Mouse (Mus musculus): ENCODE data around the gene St5.

St5 gene

DNA sequence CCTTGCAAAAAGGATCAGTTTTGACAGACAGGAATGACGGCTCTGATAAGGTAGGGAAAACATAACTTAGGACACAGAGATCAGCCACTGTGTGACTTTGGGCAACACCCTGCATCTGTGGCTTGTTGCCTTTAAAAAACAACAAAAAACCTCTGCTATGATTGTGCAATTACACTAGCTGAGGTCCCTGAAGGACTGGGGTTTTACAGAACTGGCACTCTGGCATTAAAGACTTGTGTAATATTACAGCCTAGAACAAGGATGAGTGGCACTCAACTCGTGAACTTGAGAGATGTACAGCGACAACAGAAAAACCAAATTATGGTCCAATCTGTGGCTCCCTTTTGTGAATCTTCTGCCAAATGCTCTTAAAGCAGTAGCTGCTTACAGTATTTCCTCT lies 178.6 kb downstream of the St5 start:
- no peak for DNase-seq

DNA sequence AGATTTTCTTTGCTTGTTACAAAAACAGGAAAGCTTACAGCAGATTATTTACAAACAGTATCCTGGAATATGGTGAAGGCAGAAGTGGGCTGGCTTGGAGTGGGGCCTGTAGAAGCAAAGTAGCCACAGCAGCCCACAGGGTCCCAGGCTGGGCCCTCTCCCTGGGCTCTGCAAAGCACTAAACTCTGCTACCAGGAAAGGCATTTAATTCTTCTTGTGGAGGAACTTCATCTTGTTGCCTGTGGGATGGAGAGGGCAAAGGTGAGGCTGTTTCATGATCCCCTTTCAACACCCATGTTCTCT lies 179.0 kb downstream of the St5 start:
- no peak for DNase-seq

DNA sequence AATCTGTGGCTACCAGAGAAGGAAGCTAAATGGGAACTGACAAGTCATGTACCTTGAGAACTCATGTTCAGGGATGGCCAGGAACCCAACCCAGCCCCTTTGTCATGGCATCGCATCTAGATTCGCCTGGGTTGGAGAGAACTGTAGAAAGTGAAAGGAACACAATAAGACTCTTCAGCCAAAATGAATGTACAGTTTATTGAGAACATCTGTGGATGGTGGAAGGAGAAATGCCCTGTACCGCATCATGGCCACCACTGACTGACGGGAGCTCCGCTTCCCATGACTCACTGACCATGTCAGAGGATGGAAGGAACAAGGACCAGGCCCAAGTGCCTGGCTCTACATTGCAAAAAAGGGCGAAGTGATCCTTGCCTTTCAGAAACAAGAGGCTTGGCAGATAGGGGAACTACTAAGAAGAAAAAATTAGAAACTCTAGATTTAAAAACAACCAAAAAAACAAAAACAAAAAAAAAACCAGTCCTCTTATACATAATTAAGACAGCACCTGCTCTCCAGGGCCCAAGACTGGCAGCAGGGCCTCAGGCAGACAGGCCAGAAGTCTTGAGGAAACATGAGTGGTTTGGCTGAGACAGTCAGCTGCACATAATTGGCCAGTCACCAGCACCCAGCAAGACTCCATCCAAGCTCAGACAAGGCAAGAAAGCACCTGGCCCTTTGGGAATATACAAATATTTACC lies 179.5 kb downstream of the St5 start:
- peak; percentile 26 for DNase-seq

GRCm38 (mm10) chr7:109523304-109523703 lies 180.1 kb downstream of the St5 start:
- DNase-seq: no peak

DNA sequence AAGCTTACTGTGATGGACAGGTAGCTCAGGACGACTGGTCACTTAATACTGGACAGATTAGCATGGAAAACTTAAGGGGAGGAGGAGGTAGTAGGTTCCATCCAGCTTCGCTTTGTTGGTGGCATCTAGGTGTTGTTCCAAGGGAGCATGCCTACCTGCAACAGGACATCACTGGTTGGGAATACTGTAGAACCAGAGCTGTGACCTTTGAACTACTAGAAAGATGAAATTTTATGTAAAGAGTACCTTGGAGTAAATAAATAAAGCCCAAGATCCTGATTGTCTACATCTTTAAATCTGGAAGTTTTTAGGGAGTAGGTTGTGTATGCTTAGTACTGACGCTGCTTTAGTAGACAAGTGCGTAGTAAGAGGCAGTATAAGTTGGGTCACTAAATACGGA lies 181.3 kb downstream of the St5 start:
- DNase-seq: no peak

DNA sequence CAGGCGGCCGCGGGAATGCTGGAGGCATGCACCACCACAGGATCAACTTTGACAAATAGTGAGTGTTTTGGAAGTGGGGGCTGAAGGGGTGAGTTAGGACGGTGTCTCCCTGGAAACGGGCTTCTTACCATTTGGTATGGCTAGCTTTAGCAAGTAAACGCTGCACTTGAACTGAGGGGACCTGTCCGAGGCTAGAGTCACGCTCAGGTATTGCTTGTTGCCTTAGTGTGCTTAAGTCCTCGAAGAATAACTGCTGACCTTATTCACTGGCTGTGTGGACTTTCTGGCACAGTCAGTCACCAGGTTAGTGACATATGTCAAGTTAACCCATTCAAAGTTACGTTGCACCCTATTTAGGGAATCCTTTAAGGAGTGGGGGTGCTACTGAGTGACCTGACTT lies 183.5 kb downstream of the St5 start:
- DNase-seq: no peak

DNA sequence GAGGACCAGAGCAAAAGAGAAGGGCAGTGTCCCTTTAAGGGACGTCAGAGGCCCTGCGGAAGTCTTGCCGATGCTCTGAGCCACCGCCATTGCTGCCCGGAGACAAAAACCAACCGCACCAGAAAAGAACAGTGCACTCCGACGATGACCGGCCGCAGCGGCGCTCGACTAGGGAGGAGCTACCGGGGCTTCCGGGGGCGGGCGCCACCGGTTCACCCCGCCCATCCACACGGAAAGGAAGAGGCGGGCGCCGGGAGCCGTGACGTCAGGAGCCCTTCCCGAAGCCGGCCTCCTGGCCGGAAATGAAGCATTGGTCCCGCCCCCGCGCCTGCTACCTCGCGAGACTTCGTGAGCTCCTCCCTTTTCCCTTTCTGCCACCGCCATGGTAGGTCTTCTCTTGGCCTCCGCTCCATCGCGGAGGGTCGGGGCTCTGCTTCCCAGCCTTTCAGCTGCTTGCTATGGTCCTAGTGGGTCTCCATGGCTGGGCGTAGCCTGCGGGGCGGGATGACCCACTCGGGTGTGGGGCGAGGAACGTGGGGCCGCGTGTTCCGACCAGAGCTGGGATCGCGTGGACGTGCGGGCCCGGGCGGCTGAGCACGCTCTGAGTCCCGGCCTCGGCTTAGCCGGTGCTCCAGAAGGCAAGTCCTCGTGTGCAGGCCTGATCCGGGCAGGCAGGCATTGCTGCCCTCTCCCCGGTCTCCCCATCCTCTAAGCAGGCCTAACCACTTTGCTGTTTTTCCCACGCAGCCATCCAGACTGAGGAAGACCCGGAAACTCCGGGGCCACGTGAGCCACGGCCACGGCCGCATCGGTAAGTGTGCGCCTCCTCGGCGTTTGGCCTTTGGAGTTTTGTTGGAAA lies 184.3 kb downstream of the St5 start, which contains the start of gene Rpl27a:
Gene Rpl27a (plus strand): TSS at position 310 of the 859 bp plus-strand sequence.
- DNase-seq: peak; percentile 100

- DNase-seq: peak; percentile 11
These were observed 185.2 kb downstream of the St5 start for GRCm38 (mm10) chr7:109518036-109518681.

GRCm38 (mm10) chr7:109516500-109516899 lies 186.9 kb downstream of the St5 start:
- no peak for DNase-seq

- DNase-seq: no peak
These were observed 191.6 kb downstream of the St5 start for GRCm38 (mm10) chr7:109511838-109512237.

DNA sequence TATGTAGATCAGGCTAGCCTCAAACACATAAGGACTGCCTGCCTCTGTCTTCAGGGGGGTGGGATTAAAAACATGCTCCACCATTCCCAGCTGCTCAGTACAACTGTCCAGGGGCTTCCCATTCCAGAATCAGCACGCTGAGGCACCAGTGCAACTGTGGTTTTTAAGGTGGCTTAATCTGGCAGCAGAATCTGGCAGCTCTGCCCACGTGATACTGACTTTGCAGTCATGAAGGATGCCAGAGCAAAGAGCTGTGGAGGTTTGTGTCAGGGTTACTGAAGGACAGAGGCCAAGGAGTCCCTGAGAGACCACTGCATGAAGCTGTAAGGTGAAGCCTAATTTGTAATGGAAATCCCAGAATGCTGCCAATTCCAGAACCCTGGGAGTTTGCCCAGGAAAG lies 192.6 kb downstream of the St5 start:
- no peak for DNase-seq

GRCm38 (mm10) chr7:109508034-109508433 lies 195.4 kb downstream of the St5 start, which contains the start of gene Trim66:
Gene Trim66, minus strand, starts transcription at chr7:109508134.
- no peak for DNase-seq

- DNase-seq: no peak
These were observed 195.8 kb downstream of the St5 start for GRCm38 (mm10) chr7:109507572-109507971.

GRCm38 (mm10) chr7:109507119-109507518 lies 196.3 kb downstream of the St5 start:
- peak; percentile 16 for DNase-seq

DNA sequence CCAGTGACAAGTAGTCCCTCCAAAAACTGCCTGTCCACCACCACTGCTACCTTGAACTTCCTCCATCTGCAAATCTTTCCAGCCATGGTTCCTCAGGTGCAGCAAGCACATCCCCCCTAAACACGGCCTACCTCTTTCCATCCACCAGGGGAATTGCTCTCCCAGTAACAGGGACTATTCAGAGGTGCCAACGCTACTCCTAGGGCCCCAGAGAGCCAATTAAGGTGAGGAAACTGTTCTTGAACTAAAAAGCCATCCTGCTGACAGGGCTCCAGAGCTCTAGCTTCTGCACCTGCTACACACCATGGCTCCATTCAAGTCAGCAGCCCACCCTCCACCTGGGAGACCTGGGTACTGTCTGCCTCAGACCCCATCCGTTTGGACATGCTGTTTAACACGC lies 205.9 kb downstream of the St5 start:
- no peak for DNase-seq

GRCm38 (mm10) chr7:109493319-109494316 lies 209.8 kb downstream of the St5 start:
- DNase-seq: no peak

GRCm38 (mm10) chr7:109492616-109493318 lies 210.6 kb downstream of the St5 start:
- DNase-seq: no peak

DNA sequence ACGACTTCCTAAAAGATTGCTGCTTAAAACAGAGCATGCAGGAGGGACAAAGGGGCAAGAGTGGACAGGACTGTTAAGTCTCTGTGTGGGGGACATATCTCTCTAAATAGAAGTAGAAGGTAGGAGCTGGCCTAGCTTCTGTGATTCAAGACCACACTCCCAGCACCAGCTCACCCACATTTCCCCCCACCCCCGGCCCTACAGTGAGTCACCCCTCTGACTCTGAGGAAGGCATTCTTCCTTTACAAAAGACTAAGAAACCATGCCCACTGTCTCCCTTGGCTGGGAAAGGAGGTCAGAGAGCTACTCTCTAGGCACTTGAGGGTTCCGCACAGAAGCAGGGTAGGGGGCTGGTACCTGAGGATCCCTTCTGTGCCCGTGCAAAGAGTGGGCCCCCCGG lies 219.2 kb downstream of the St5 start:
- DNase-seq: no peak

DNA sequence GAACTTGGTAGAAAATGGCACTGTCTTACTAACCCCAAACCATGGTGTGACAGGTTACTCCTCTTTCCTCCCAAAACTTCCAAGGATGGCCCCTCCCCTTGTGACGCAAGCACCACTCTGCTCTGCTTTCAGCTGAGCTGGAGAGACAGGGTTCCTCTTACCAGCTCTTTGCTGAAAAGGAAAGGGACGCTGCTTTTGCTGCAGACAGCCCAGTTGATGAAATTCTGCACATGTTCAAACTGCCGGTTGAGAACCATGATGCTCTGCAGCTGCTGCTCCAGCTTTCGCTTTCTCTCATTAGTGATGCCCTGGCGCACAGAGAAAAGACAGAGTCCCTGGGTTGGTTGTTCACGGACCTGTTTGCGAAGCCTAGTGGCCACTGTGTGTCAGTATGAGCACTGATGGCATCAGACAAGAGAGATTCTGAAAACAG lies 222.6 kb downstream of the St5 start:
- peak; percentile 56 for DNase-seq

GRCm38 (mm10) chr7:109477926-109478325 lies 225.5 kb downstream of the St5 start:
- no peak for DNase-seq
